Mouse (Mus musculus) heart, embryonic 14.5 days (tissue): ENCODE data around the gene Ppp5c. TPM values are rescaled to one million over a fixed set of nuclear protein-coding genes. Genes with fewer than 3 reads are reported as not detected.

Source experiments
- ATAC-seq: fragments of 200-750 bp; cut with Nextera tagmentation; 2 replicates; pipeline ENCODE4 v1.8.0; 2017; ENCODE audit warnings: low read depth, moderate TSS enrichment; ENCODE audit not compliant: insufficient number of reproducible peaks, insufficient read depth, low FRiP score
- H3K27ac ChIP-seq, 2 experiments: fragments of 200-500 bp in 1 of 2; fragments of 300-500 bp in 1 of 2; sonication (generic) in 1 of 2; replicated peaks in 1 of 2; 2 replicates each; pipeline ENCODE4 v1.5.1; 2012 to 2014; ENCODE audit warnings: low read depth in 2 of 2, low read length in 2 of 2, control low read depth in 1 of 2, mild to moderate bottlenecking in 1 of 2, mixed read lengths in 1 of 2; ENCODE audit not compliant: control insufficient read depth in 1 of 2, insufficient read depth in 1 of 2
- H3K27me3 ChIP-seq: fragments of 300-500 bp; sonication (generic); 2 replicates; pipeline ENCODE4 v1.6.1; 2014; ENCODE audit warnings: mild to moderate bottlenecking, low read length, control low read depth; ENCODE audit not compliant: control insufficient read depth, insufficient read depth
- H3K36me3 ChIP-seq: fragments of 300-500 bp; sonication (generic); 2 replicates; pipeline ENCODE4 v1.6.1; 2014; ENCODE audit warnings: mild to moderate bottlenecking, control low read depth, low read length, mixed read lengths; ENCODE audit not compliant: control insufficient read depth, insufficient read depth
- H3K4me1 ChIP-seq, 2 experiments: fragments of 200-500 bp in 1 of 2; fragments of 300-500 bp in 1 of 2; sonication (generic) in 1 of 2; 2 replicates each; pipeline ENCODE4 v1.6.1; 2012 to 2014; ENCODE audit warnings: low read length in 2 of 2, control low read depth in 1 of 2, mixed read lengths in 1 of 2; ENCODE audit not compliant: control insufficient read depth in 2 of 2, insufficient read depth in 2 of 2
- H3K4me2 ChIP-seq: fragments of 300-500 bp; sonication (generic); 2 replicates; pipeline ENCODE4 v1.6.1; 2014; ENCODE audit warnings: mild to moderate bottlenecking, low read length
- H3K4me3 ChIP-seq, 2 experiments: fragments of 200-500 bp in 1 of 2; fragments of 300-500 bp in 1 of 2; sonication (generic) in 1 of 2; 2 replicates each; pipeline ENCODE4 v1.5.1; 2012 to 2014; ENCODE audit warnings: low read length in 2 of 2, mild to moderate bottlenecking in 2 of 2, control low read depth in 1 of 2, low read depth in 1 of 2, moderate library complexity in 1 of 2; ENCODE audit not compliant: control insufficient read depth in 1 of 2, insufficient read depth in 1 of 2
- H3K9ac ChIP-seq: fragments of 300-500 bp; sonication (generic); 2 replicates; pipeline ENCODE4 v1.6.1; 2014; ENCODE audit warnings: mild to moderate bottlenecking, low read length
- H3K9me3 ChIP-seq: fragments of 300-500 bp; sonication (generic); 2 replicates; pipeline ENCODE4 v1.6.1; 2016; ENCODE audit warnings: low read length, control low read depth; ENCODE audit not compliant: control insufficient read depth
- whole genome bisulfite sequencing: fragments of 180-500 bp; shearing (Covaris S2); extraction: QIAGEN DNeasy Blood & Tissue Kit; methylation state at CpG from one replicate; pipeline ENCODE4 v1.1.7; 2014; 5-methylcytosine and 5-hydroxymethylcytosine counted together
- polyA plus RNA-seq: library from polyadenylated mRNA; unstranded; fragments of >200 nt; fragmentation: Nextera tagmentation; extraction: Ambion mirVana; gene quantifications from 2 replicates; pipeline ENCODE4 v1.2.1, GENCODE M21; 2014

Gene Ppp5c
- polyA plus RNA-seq, 1 experiment from 2014 or later, result 89.1 TPM

- Histone ChIP-seq H3K4me3 (no peak overlapping the region), H3K36me3 (no peaks in the 10 kb centered on the region), H3K4me1 (peaks cover 23 to 35% of the 10 kb centered on the region in 2 experiments), H3K9ac (no peak overlapping the region), H3K27ac (peak overlapping the region in 1 of 2 experiments; percentile 14; a peak in 2 of 4 replicates), H3K27me3 (no peaks in the 10 kb centered on the region), H3K9me3 (0 out of 2 replicates have a peak, but pooled peaks cover 2% of the 10 kb centered on the region), H3K4me2 (no peak overlapping the region)
- 36% methylated on average over 7 of the region's 7 CpGs for WGBS
- no peak for ATAC-seq
Measured at GRCm38 (mm10) chr7:16987541-16988149, 40.1 kb downstream of the Ppp5c start.

- Histone ChIP-seq H3K36me3 (no peaks in the 10 kb centered on the region), H3K4me2 (peak within 1 kb of the TSS; percentile 27), H3K27ac (no peak within 1 kb of the TSS), H3K9ac (no peak within 1 kb of the TSS), H3K9me3 (no peaks in the 10 kb centered on the region), H3K27me3 (no peaks in the 10 kb centered on the region), H3K4me3 (no peak within 1 kb of the TSS), H3K4me1 (peaks cover 7 to 19% of the 10 kb centered on the region in 2 experiments)
- WGBS, result 31% methylated on average over 26 of the region's 26 CpGs
- ATAC-seq, result no peak
Measured at GRCm38 (mm10) chr7:16982859-16983568, 44.7 kb downstream of the Ppp5c start, which contains the start of gene Gm42372. TSS of gene Gm42372 (plus strand) at chr7:16983086.

- Histone ChIP-seq H3K4me3 (peak overlapping the region; percentile 32 to 48), H3K4me2 (peak overlapping the region; percentile 66), H3K27ac (peak overlapping the region; percentile 89 to 95), H3K4me1 (peaks cover 8 to 17% of the 10 kb centered on the region in 2 experiments), H3K36me3 (no peaks in the 10 kb centered on the region), H3K27me3 (no peaks in the 10 kb centered on the region), H3K9me3 (no peaks in the 10 kb centered on the region), H3K9ac (peak overlapping the region; percentile 63)
- WGBS, result 4% methylated on average over 12 of the region's 12 CpGs
- ATAC-seq, result peak; percentile 38; the same call in 1 of the 2 replicates
Measured at GRCm38 (mm10) chr7:16980348-16980747, 47.4 kb downstream of the Ppp5c start.

- Histone ChIP-seq H3K9ac (no peak overlapping the region), H3K4me3 (no peak overlapping the region), H3K4me2 (no peak overlapping the region), H3K9me3 (no peaks in the 10 kb centered on the region), H3K27me3 (no peaks in the 10 kb centered on the region), H3K36me3 (no peaks in the 10 kb centered on the region), H3K27ac (no peak overlapping the region), H3K4me1 (peaks cover 12 to 24% of the 10 kb centered on the region in 2 experiments)
- no peak for ATAC-seq
- WGBS, result 88% methylated on average over 3 of the region's 3 CpGs
Measured at GRCm38 (mm10) chr7:16978593-16978992, 49.1 kb downstream of the Ppp5c start.

GRCm38 (mm10) chr7:16978173-16978572, 49.6 kb downstream of the Ppp5c start:
- H3K4me2 ChIP-seq, result no peak overlapping the region
- H3K9me3 ChIP-seq, result no peaks in the 10 kb centered on the region
- no peak overlapping the region for H3K27ac ChIP-seq
- ATAC-seq, result no peak
- 72% methylated on average over 6 of the region's 6 CpGs for WGBS
- H3K27me3 ChIP-seq, result no peaks in the 10 kb centered on the region
- no peak overlapping the region for H3K9ac ChIP-seq
- no peaks in the 10 kb centered on the region for H3K36me3 ChIP-seq
- no peak overlapping the region for H3K4me3 ChIP-seq
- H3K4me1 ChIP-seq, result peaks cover 12 to 24% of the 10 kb centered on the region in 2 experiments

GRCm38 (mm10) chr7:16976298-16976697, 51.4 kb downstream of the Ppp5c start:
- no peak overlapping the region for H3K27ac ChIP-seq
- no peak overlapping the region for H3K4me3 ChIP-seq
- H3K4me2 ChIP-seq, result no peak overlapping the region
- H3K4me1 ChIP-seq, result peaks cover 12 to 21% of the 10 kb centered on the region in 2 experiments
- 0 out of 2 replicates have a peak overlapping the region, but pooled peaks have one; percentile 6 for H3K9ac ChIP-seq
- 38% methylated on average over 8 of the region's 8 CpGs for WGBS
- H3K27me3 ChIP-seq, result no peaks in the 10 kb centered on the region
- no peak for ATAC-seq
- no peaks in the 10 kb centered on the region for H3K9me3 ChIP-seq
- H3K36me3 ChIP-seq, result no peaks in the 10 kb centered on the region

GRCm38 (mm10) chr7:16974018-16974417, 53.7 kb downstream of the Ppp5c start:
- Histone ChIP-seq H3K9ac (no peak overlapping the region), H3K9me3 (no peaks in the 10 kb centered on the region), H3K4me3 (no peak overlapping the region), H3K27me3 (no peaks in the 10 kb centered on the region), H3K4me2 (no peak overlapping the region), H3K27ac (peak overlapping the region; percentile 19 to 70; a peak in 2 of 4 replicates), H3K36me3 (no peaks in the 10 kb centered on the region), H3K4me1 (peaks cover 11 to 17% of the 10 kb centered on the region in 2 experiments)
- 0 out of 2 replicates have a peak, but pooled peaks have one; percentile 61 for ATAC-seq
- 22% methylated on average over 6 of the region's 6 CpGs for WGBS
